Mouse (Mus musculus) granulocyte monocyte progenitor cell, adult 5-6 weeks (primary cell): Measurements from ENCODE around the gene Igf2bp1. TPM values are rescaled to one million over a fixed set of nuclear protein-coding genes. Genes with fewer than 3 reads are reported as not detected.
A peak's percentile ranks its signal among the peaks of the same experiment; 100 is the strongest.

Source experiments
- ATAC-seq: replicated peaks from 2 replicates; pipeline ENCODE4 v1.8.0; 2016; ENCODE audit warnings: mild to moderate bottlenecking, moderate TSS enrichment, inconsistent platforms; ENCODE audit not compliant: poor library complexity, severe bottlenecking
- total RNA-seq, 2 experiments: library from RNA; stranded (forward) in 1 of 2; stranded (reverse) in 1 of 2; fragments of 200-712, 200-1000 nt in 1 of 2; fragments of >200 nt in 1 of 2; fragmentation: Nextera tagmentation in 1 of 2; gene quantifications; 2 replicates each; pipeline ENCODE4 v1.2.3; 2014 to 2017

Igf2bp1 gene
- total RNA-seq, 2 experiments from 2014 or later, result under 0.01 TPM; not detected in 1

DNA sequence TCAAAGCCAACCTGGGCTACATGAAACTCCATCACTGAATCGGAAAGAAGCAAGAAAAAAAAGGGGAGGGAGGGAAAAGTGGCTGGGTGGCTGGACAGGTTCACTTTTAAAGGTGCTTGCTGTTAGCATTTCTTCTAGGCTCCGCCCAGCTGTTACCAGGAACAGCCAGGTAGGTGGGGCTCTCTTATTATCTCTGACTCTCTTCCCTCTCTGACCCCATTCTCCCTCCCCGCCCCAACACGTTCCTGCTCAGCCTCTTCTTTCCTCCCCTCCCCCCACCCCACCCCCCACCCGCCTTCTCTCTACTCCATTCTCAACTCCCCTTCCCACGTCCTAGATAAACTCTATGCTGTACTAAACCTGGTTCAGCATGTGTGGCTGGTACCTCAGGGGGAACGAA, 94.2 kb downstream of the Igf2bp1 start:
- no peak for ATAC-seq

- peak; percentile 97 for ATAC-seq
Measured at GRCm38 (mm10) chr11:95907805-95908524, 97.8 kb downstream of the Igf2bp1 start.

Other genes starting within 250 kb of the Igf2bp1 start
- 1.5 TPM in 1 of 2 replicates, not detected in the other for gene Phospho1, start 181.4 kb downstream of the Igf2bp1 start, total RNA-seq (2014; fragmentation: Nextera tagmentation)
- gene Phospho1, start 181.4 kb downstream of the Igf2bp1 start, total RNA-seq (2017), result 0.41 TPM in 1 of 2 replicates, not detected in the other
- 2.7 and 24.3 TPM in 2 replicates for gene Gngt2, start 168.7 kb downstream of the Igf2bp1 start, total RNA-seq (2014; fragmentation: Nextera tagmentation)
- 7.7 and 13.4 TPM in 2 replicates for gene Gngt2, start 168.7 kb downstream of the Igf2bp1 start, total RNA-seq (2017)
- gene Abi3, start 163.5 kb downstream of the Igf2bp1 start, total RNA-seq (2014; fragmentation: Nextera tagmentation), result 5.1 and 7.0 TPM in 2 replicates
- gene Abi3, start 163.5 kb downstream of the Igf2bp1 start, total RNA-seq (2017), result 1.9 and 2.4 TPM in 2 replicates
- not detected in 2 replicates for gene B4galnt2, start 91.0 kb downstream of the Igf2bp1 start, total RNA-seq (2014; fragmentation: Nextera tagmentation)
- not detected in 2 replicates for gene B4galnt2, start 91.0 kb downstream of the Igf2bp1 start, total RNA-seq (2017)
- not detected in 2 replicates for gene Gip, start 18.6 kb upstream of the Igf2bp1 start, total RNA-seq (2014; fragmentation: Nextera tagmentation)
- gene Gip, start 18.6 kb upstream of the Igf2bp1 start, total RNA-seq (2017), result not detected in 2 replicates
- 88.7 and 94.9 TPM in 2 replicates for gene Snf8, start 28.9 kb upstream of the Igf2bp1 start, total RNA-seq (2014; fragmentation: Nextera tagmentation)
- 37.0 and 44.1 TPM in 2 replicates for gene Snf8, start 28.9 kb upstream of the Igf2bp1 start, total RNA-seq (2017)
- gene Ube2z, start 59.4 kb upstream of the Igf2bp1 start, total RNA-seq (2014; fragmentation: Nextera tagmentation), result 29.1 and 34.1 TPM in 2 replicates
- gene Ube2z, start 59.4 kb upstream of the Igf2bp1 start, total RNA-seq (2017), result 17.2 and 20.8 TPM in 2 replicates
- gene Atp5g1, start 69.7 kb upstream of the Igf2bp1 start, total RNA-seq (2014; fragmentation: Nextera tagmentation), result 618 and 720 TPM in 2 replicates
- 72.3 and 102 TPM in 2 replicates for gene Atp5g1, start 69.7 kb upstream of the Igf2bp1 start, total RNA-seq (2017)
- not detected in 2 replicates for gene Calcoco2, start 106.0 kb upstream of the Igf2bp1 start, total RNA-seq (2014; fragmentation: Nextera tagmentation)
- gene Calcoco2, start 106.0 kb upstream of the Igf2bp1 start, total RNA-seq (2017), result not detected in 2 replicates
- gene Ttll6, start 127.8 kb upstream of the Igf2bp1 start, total RNA-seq (2014; fragmentation: Nextera tagmentation), result not detected in 2 replicates
- not detected in 2 replicates for gene Ttll6, start 127.8 kb upstream of the Igf2bp1 start, total RNA-seq (2017)
- not detected in 2 replicates for gene Hoxb13, start 188.4 kb upstream of the Igf2bp1 start, total RNA-seq (2014; fragmentation: Nextera tagmentation)
- not detected in 2 replicates for gene Hoxb13, start 188.4 kb upstream of the Igf2bp1 start, total RNA-seq (2017)